Mouse (Mus musculus) bone marrow, adult 2 months (tissue): ENCODE results near the gene Crot.

Source experiments
- CTCF ChIP-seq: fragments of 200-500 bp; IDR thresholded peaks from 2 replicates; pipeline ENCODE4 v1.5.1; 2011; ENCODE audit warnings: low read length, control low read depth; ENCODE audit not compliant: control insufficient read depth, insufficient read depth
- POLR2A ChIP-seq: fragments of 200-500 bp; IDR thresholded peaks from 2 replicates; pipeline ENCODE4 v1.6.1; 2011; ENCODE audit warnings: low read depth, mild to moderate bottlenecking, control low read depth, low read length, borderline replicate concordance; ENCODE audit not compliant: control insufficient read depth

DNA sequence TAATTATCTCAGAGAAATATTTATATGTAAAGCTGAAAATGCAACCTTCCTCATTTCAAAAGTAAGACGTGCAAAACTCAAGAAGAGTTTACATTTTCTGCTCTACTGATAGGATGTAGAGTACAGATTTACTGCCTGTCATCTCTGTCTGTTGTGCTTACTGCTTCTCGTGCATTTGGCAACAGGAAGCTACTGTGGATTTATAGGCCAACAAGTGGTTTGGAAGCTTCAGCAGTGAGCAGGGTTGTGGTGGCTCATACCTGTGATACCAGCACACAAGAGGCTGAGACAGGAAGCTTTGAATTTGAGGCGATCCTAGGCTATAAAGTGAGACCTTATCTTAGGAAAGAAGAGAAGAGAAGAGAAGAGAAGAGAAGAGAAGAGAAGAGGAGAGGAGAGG, 17.6 kb upstream of the Crot start:
- TF ChIP-seq POLR2A (no peak), CTCF (no peak)
